8 mouse cellular contexts compared by ENCODE assay signal in the genomic region with DNA sequence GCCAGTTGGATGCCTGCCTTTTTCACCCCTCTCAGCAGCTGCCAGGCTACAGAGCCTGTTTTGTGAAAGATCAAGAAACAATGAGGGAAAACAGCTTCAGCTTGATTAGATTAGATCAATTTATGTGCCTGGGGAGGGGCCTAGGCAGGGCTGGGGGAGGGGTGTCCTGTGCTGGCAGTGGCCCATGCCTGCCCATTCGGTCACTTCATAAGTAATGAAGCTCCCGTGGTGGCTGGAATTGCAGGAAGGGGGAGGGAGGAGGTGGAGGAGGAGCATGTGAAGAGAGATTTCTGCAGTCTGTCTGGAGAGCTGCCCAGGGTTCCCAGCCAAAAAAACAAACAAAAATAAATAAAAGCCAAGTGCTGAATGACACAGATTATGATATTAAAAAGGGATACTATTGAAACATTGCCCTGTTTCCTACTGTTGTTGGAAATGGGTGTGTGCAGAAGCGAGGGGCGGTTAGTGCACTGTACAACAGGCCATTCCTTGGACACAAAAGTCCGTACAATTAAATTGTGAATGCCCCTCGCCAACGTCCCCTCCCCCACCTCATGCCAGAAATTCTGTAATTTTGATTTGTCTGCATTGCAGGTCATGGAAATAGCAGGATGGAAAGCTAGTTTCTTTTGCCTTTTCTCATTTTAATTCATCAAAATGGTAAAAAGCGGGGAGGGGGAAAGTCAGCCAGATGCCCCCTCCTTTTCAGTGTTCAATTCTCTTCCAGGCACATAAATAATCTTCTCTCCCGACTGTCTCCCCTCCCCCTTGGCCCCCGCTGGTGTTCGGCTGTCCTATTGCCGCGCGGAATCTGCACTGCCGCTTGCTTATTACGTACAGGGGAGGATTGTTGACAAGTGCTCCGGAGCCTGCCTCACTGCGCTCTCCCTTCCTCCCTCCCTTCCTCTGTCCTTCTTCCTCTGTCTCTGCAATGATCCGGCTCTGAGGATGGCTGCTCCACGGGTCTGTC.
DNase-seq lines count a peak whose midpoint lies in the region; ATAC-seq lines count a peak whose summit lies in the region.

No protein-coding gene starts in this region.

- WGBS in embryonic facial prominence, embryonic 13.5 days: 5% methylated on average over 20 of the region's 20 CpGs
- 7% methylated on average over 20 of the region's 20 CpGs for WGBS in limb, embryonic 10.5 days
- WGBS in midbrain, embryonic 13.5 days: 2% methylated on average over 20 of the region's 20 CpGs
- WGBS in stomach, embryonic 15.5 days: 8% methylated on average over 20 of the region's 20 CpGs

- H3K4me1 ChIP-seq in embryonic facial prominence, embryonic 13.5 days: peaks cover 41% of the 10 kb centered on the region
- H3K4me1 ChIP-seq in limb, embryonic 10.5 days: peaks cover 60% of the 10 kb centered on the region
- peaks cover 65% of the 10 kb centered on the region for H3K4me1 ChIP-seq in midbrain, embryonic 13.5 days (replicated peaks)
- H3K4me1 ChIP-seq in stomach, embryonic 15.5 days: peaks cover 17% of the 10 kb centered on the region

- ATAC-seq in embryonic facial prominence, embryonic 13.5 days (ENCODE audit: insufficient number of reproducible peaks, insufficient read depth, low FRiP score, low TSS enrichment, low read depth): peak; percentile 56; the same call in 1 of the 2 replicates
- peak; percentile 95 for ATAC-seq in midbrain, embryonic 13.5 days
- ATAC-seq in stomach, embryonic 15.5 days (ENCODE audit: insufficient read depth, low FRiP score, low read depth): peak; percentile 85

- H3K4me2 ChIP-seq in embryonic facial prominence, embryonic 13.5 days: peak overlapping the region; percentile 61
- peak overlapping the region; percentile 70 for H3K4me2 ChIP-seq in midbrain, embryonic 13.5 days (replicated peaks)
- H3K4me2 ChIP-seq in stomach, embryonic 15.5 days: peak overlapping the region; percentile 54

- H3K4me3 ChIP-seq in embryonic facial prominence, embryonic 13.5 days: peak overlapping the region; percentile 31
- H3K4me3 ChIP-seq in limb, embryonic 10.5 days: peak overlapping the region; percentile 45
- H3K4me3 ChIP-seq in midbrain, embryonic 13.5 days (replicated peaks): peak overlapping the region; percentile 43
- H3K4me3 ChIP-seq in stomach, embryonic 15.5 days (replicated peaks): peak overlapping the region; percentile 30

- no peaks in the 10 kb centered on the region for H3K36me3 ChIP-seq in embryonic facial prominence, embryonic 13.5 days
- H3K36me3 ChIP-seq in limb, embryonic 10.5 days: no peaks in the 10 kb centered on the region
- no peaks in the 10 kb centered on the region for H3K36me3 ChIP-seq in midbrain, embryonic 13.5 days
- no peaks in the 10 kb centered on the region for H3K36me3 ChIP-seq in stomach, embryonic 15.5 days

- H3K9ac ChIP-seq in embryonic facial prominence, embryonic 13.5 days: peak overlapping the region; percentile 58
- peak overlapping the region; percentile 66 for H3K9ac ChIP-seq in midbrain, embryonic 13.5 days (replicated peaks)
- no peak overlapping the region for H3K9ac ChIP-seq in stomach, embryonic 15.5 days

- H3K27ac ChIP-seq in embryonic facial prominence, embryonic 13.5 days: peak overlapping the region; percentile 64
- peak overlapping the region; percentile 75 for H3K27ac ChIP-seq in limb, embryonic 10.5 days
- peak overlapping the region; percentile 97 for H3K27ac ChIP-seq in midbrain, embryonic 13.5 days
- H3K27ac ChIP-seq in stomach, embryonic 15.5 days: peak overlapping the region; percentile 53

- DNase-seq in brain, adult 2 months (ENCODE audit: low read depth, low spot score): peak; percentile 96
- DNase-seq in heart, adult 8-10 months (ENCODE audit: low spot score): peak; percentile 90
- DNase-seq in kidney, adult 8-10 months: peak; percentile 89
- peak; percentile 81 for DNase-seq in limb, embryonic 10.5 days (ENCODE audit: low spot score)
- no peak for DNase-seq in spleen, adult 12 weeks (ENCODE audit: low spot score)

- no peaks in the 10 kb centered on the region for H3K9me3 ChIP-seq in embryonic facial prominence, embryonic 13.5 days
- no peaks in the 10 kb centered on the region for H3K9me3 ChIP-seq in limb, embryonic 10.5 days (replicated peaks)
- no peaks in the 10 kb centered on the region for H3K9me3 ChIP-seq in midbrain, embryonic 13.5 days
- H3K9me3 ChIP-seq in stomach, embryonic 15.5 days: no peaks in the 10 kb centered on the region

- H3K27me3 ChIP-seq in embryonic facial prominence, embryonic 13.5 days: no peaks in the 10 kb centered on the region
- H3K27me3 ChIP-seq in limb, embryonic 10.5 days (ENCODE audit: low read depth, poor library complexity, severe bottlenecking): no peaks in the 10 kb centered on the region
- H3K27me3 ChIP-seq in midbrain, embryonic 13.5 days: no peaks in the 10 kb centered on the region
- no peaks in the 10 kb centered on the region for H3K27me3 ChIP-seq in stomach, embryonic 15.5 days (replicated peaks)
